13 mouse cellular contexts compared by ENCODE assay signal in the genomic region with DNA sequence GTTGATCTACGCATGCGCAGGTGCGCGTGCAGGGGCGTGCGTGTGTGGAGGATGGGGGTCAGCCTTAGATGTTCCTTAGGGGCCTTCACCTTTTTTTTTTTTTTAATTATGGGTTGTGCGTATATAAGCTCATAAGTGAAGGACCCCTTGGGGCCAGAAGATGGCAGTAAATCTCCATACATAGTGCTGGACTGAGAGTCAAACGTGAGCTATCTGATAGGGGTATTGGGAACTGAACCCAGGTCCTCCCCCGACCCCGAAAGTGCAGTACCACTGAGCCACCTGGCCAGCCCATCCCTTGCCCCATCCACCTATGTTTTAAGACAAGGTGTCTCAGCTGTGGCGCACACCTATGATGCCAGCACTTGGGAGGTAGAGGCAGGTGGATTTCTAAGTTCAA. TPM values are rescaled to one million over a fixed set of nuclear protein-coding genes. Genes with fewer than 3 reads are reported as not detected.
"Had no signal": no experiment of that assay in that cellular context is flagged by ENCODE, and none has a peak within 500 bp of the region (broad histone marks: within the 10 kb centered on the region; RNA-seq: fewer than 3 reads in every experiment).

No protein-coding gene starts in this region.

- H3K9me3 ChIP-seq: kidney, embryonic 15.5 days; liver, embryonic 13.5 days had no signal

- H3K9ac ChIP-seq: kidney, embryonic 15.5 days; liver, embryonic 13.5 days had no signal

- H3K27ac ChIP-seq: kidney, embryonic 15.5 days; liver, embryonic 13.5 days; macrophage; stomach, postnatal 0 days had no signal

- H3K4me3 ChIP-seq: kidney, embryonic 15.5 days; liver, embryonic 13.5 days had no signal

- DNase-seq: kidney, adult 8-10 months; kidney, postnatal 10 days; kidney, postnatal 36 days; liver, embryonic 13.5 days; lung, adult 2 months; midbrain, embryonic 14.5 days; thymus, adult 2 months; thymus, postnatal 14 days; thymus, postnatal 4 days had no signal

- H3K4me2 ChIP-seq: kidney, embryonic 15.5 days; liver, embryonic 13.5 days had no signal

- H3K36me3 ChIP-seq: kidney, embryonic 15.5 days; liver, embryonic 13.5 days had no signal

RNA-seq across cellular contexts. Expression of a gene that starts 14.6 kb away (rescaled TPM):
- total RNA-seq: megakaryocyte, adult 5-6 weeks had no signal
- polyA plus RNA-seq: liver, embryonic 13.5 days; macrophage had no signal
